ENCODE assay signal across 14 mouse cellular contexts in the genomic region with DNA sequence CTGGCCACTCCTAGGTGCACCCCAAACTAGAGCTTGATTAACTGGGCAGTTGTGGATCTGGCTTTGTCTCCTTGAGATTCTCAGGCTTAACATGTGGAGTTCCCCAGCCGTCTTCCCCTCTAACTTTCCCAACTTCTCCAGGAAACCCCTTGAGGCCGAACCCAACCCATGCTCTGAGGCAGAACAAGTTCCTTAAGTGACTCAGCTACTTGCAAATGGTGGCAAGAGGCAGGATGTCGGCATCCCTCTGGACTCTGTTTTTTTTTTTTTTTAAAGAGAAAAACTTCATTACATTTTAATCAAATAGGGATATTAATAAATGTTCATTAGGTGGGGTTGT. TPM values are rescaled to one million over a fixed set of nuclear protein-coding genes. Genes with fewer than 3 reads are reported as not detected.
DNase-seq lines count a peak whose midpoint lies in the region; ATAC-seq and TF ChIP-seq lines count a peak whose summit lies in the region.
"Had no signal": no experiment of that assay in that cellular context is flagged by ENCODE, and none has a peak within 500 bp of the region (broad histone marks: within the 10 kb centered on the region; RNA-seq: fewer than 3 reads in every experiment).

No protein-coding gene starts in this region.

- no peak for ATAC-seq in lung, postnatal 0 days
- no peak for ATAC-seq in liver, embryonic 16.5 days (ENCODE audit: low read depth)
- ATAC-seq in stomach, embryonic 16.5 days (ENCODE audit: insufficient read depth, low FRiP score) = no peak
- ATAC-seq: forebrain, embryonic 14.5 days had no signal

- no peak for TF ChIP-seq CTCF in lung, postnatal 0 days (IDR thresholded peaks at IDR 0.05)
- no peak for TF ChIP-seq CTCF in bone marrow, adult 2 months (IDR thresholded peaks at IDR 0.05; ENCODE audit: control insufficient read depth, insufficient read depth, low read length)

- H3K4me1 ChIP-seq in lung, postnatal 0 days (ENCODE audit: insufficient read depth, low read depth, low read length) = no peaks in the 10 kb centered on the region
- H3K4me1 ChIP-seq in bone marrow, adult 2 months (ENCODE audit: control insufficient read depth, insufficient read depth, low read length) = no peaks in the 10 kb centered on the region
- no peaks in the 10 kb centered on the region for H3K4me1 ChIP-seq in liver, embryonic 16.5 days (ENCODE audit: control insufficient read depth, low read depth, low read length)
- 0 out of 2 replicates have a peak, but pooled peaks cover 6% of the 10 kb centered on the region for H3K4me1 ChIP-seq in stomach, embryonic 16.5 days (ENCODE audit: control insufficient read depth, insufficient read depth, low read length)
- H3K4me1 ChIP-seq: heart, embryonic 15.5 days had no signal

- H3K27me3 ChIP-seq in lung, postnatal 0 days (replicated peaks; ENCODE audit: insufficient read depth, low read length) = no peaks in the 10 kb centered on the region
- no peaks in the 10 kb centered on the region for H3K27me3 ChIP-seq in liver, embryonic 16.5 days (ENCODE audit: control insufficient read depth, insufficient read depth, low read depth, low read length)
- no peaks in the 10 kb centered on the region for H3K27me3 ChIP-seq in stomach, embryonic 16.5 days (ENCODE audit: control insufficient read depth, insufficient read depth, low read length)
- H3K27me3 ChIP-seq: heart, embryonic 15.5 days; hindbrain, embryonic 12.5 days; limb, embryonic 15.5 days; neural tube, embryonic 13.5 days had no signal

- no peak overlapping the region for H3K9ac ChIP-seq in lung, postnatal 0 days (replicated peaks; ENCODE audit: low read depth)
- no peak overlapping the region for H3K9ac ChIP-seq in liver, embryonic 16.5 days (ENCODE audit: low read depth, low read length)
- H3K9ac ChIP-seq in stomach, embryonic 16.5 days (ENCODE audit: low read length) = no peak overlapping the region
- H3K9ac ChIP-seq: heart, embryonic 15.5 days; hindbrain, embryonic 12.5 days; limb, embryonic 15.5 days; neural tube, embryonic 13.5 days had no signal

- H3K36me3 ChIP-seq in lung, postnatal 0 days (ENCODE audit: insufficient read depth, low read length) = no peaks in the 10 kb centered on the region
- no peaks in the 10 kb centered on the region for H3K36me3 ChIP-seq in liver, embryonic 16.5 days (ENCODE audit: control insufficient read depth, insufficient read depth)
- no peaks in the 10 kb centered on the region for H3K36me3 ChIP-seq in stomach, embryonic 16.5 days (ENCODE audit: control insufficient read depth, insufficient read depth, low read length)
- H3K36me3 ChIP-seq: heart, embryonic 15.5 days; hindbrain, embryonic 12.5 days; limb, embryonic 15.5 days; neural tube, embryonic 13.5 days had no signal

- no peak for TF ChIP-seq EP300 in lung, postnatal 0 days (IDR thresholded peaks at IDR 0.05)

- no peaks in the 10 kb centered on the region for H3K9me3 ChIP-seq in lung, postnatal 0 days (ENCODE audit: low read length)
- no peaks in the 10 kb centered on the region for H3K9me3 ChIP-seq in liver, embryonic 16.5 days (replicated peaks; ENCODE audit: control insufficient read depth, low read length)
- H3K9me3 ChIP-seq in stomach, embryonic 16.5 days (replicated peaks; ENCODE audit: control insufficient read depth, low read length) = no peaks in the 10 kb centered on the region
- H3K9me3 ChIP-seq: heart, embryonic 15.5 days; hindbrain, embryonic 12.5 days; limb, embryonic 15.5 days; neural tube, embryonic 13.5 days had no signal

- H3K27ac ChIP-seq in lung, postnatal 0 days (ENCODE audit: low read length) = no peak overlapping the region
- peak overlapping the region; percentile 88 for H3K27ac ChIP-seq in bone marrow, adult 2 months (ENCODE audit: control insufficient read depth, insufficient read depth, low read depth, low read length, poor library complexity)
- peak overlapping the region; percentile 67 for H3K27ac ChIP-seq in liver, embryonic 16.5 days (ENCODE audit: low read length)
- H3K27ac ChIP-seq in stomach, embryonic 16.5 days (ENCODE audit: low read length) = peak overlapping the region; percentile 47; the same call in 1 of the 2 replicates
- H3K27ac ChIP-seq: heart, embryonic 15.5 days; hindbrain, embryonic 12.5 days; limb, embryonic 15.5 days; neural tube, embryonic 13.5 days had no signal

- H3K4me3 ChIP-seq in lung, postnatal 0 days (ENCODE audit: low read depth, low read length) = no peak overlapping the region
- peak overlapping the region; percentile 15 for H3K4me3 ChIP-seq in bone marrow, adult 2 months (replicated peaks; ENCODE audit: control insufficient read depth, low read depth, low read length)
- no peak overlapping the region for H3K4me3 ChIP-seq in liver, embryonic 16.5 days (ENCODE audit: low read depth, low read length)
- no peak overlapping the region for H3K4me3 ChIP-seq in stomach, embryonic 16.5 days (replicated peaks; ENCODE audit: low read length)
- H3K4me3 ChIP-seq: heart, embryonic 15.5 days; hindbrain, embryonic 12.5 days; limb, embryonic 15.5 days; neural tube, embryonic 13.5 days had no signal

- 57% methylated on average over 3 of the region's 3 CpGs for WGBS in lung, postnatal 0 days
- 11% methylated on average over 3 of the region's 3 CpGs for WGBS in bone marrow, adult 2 months
- WGBS in liver, embryonic 16.5 days (ENCODE audit: insufficient replicate concordance) = 29% methylated on average over 3 of the region's 3 CpGs
- 69% methylated on average over 3 of the region's 3 CpGs for WGBS in stomach, embryonic 16.5 days

- TF ChIP-seq POLR2A in bone marrow, adult 2 months (IDR thresholded peaks at IDR 0.05; ENCODE audit: borderline replicate concordance, control insufficient read depth, low read depth, low read length) = no peak

- no peak overlapping the region for H3K4me2 ChIP-seq in lung, postnatal 0 days (replicated peaks; ENCODE audit: low read depth, low read length)
- 0 out of 2 replicates have a peak overlapping the region, but pooled peaks have one; percentile 34 for H3K4me2 ChIP-seq in liver, embryonic 16.5 days (ENCODE audit: low read depth, low read length)
- no peak overlapping the region for H3K4me2 ChIP-seq in stomach, embryonic 16.5 days (ENCODE audit: low read depth, low read length)
- H3K4me2 ChIP-seq: heart, embryonic 15.5 days; hindbrain, embryonic 12.5 days; limb, embryonic 15.5 days; neural tube, embryonic 13.5 days had no signal

- peak; percentile 32 for DNase-seq in lung, postnatal 0 days (ENCODE audit: low spot score)
- DNase-seq in lung, postnatal 14 days = no peak
- DNase-seq in spleen, adult 12 weeks (ENCODE audit: low spot score) = no peak
- DNase-seq in kidney, postnatal 14 days = no peak
- no peak for DNase-seq in kidney, postnatal 4 days
- DNase-seq: cerebellum, adult 18-20 months had no signal

RNA-seq across cellular contexts. Expression of a gene that starts 54.5 kb away (rescaled TPM):
- polyA plus RNA-seq in lung, postnatal 0 days (2015; fragmentation: Nextera tagmentation; extraction: Ambion mirVana) = 86.9 and 130 TPM in 2 replicates
- 7.2 and 17.1 TPM in 2 replicates for polyA plus RNA-seq in bone marrow, adult 2 months (2011; ENCODE audit: insufficient read depth, insufficient read length, low replicate concordance, missing spikeins)
- 12.1 and 13.8 TPM in 2 replicates for polyA plus RNA-seq in liver, embryonic 16.5 days (2015; fragmentation: Nextera tagmentation; extraction: Ambion mirVana)
- polyA plus RNA-seq in stomach, embryonic 16.5 days (2015; fragmentation: Nextera tagmentation; extraction: Ambion mirVana) = 34.3 and 35.9 TPM in 2 replicates
